Mouse (Mus musculus) heart, embryonic 16.5 days (tissue): ENCODE data around the gene Ccdc15. TPM values are rescaled to one million over a fixed set of nuclear protein-coding genes. Genes with fewer than 3 reads are reported as not detected.
A peak's percentile ranks its signal among the peaks of the same experiment; 100 is the strongest.

ENCODE experiments used
- ATAC-seq: fragments of 200-750 bp; cut with Nextera tagmentation; replicated peaks from 2 replicates; pipeline ENCODE4 v1.8.0; 2017; ENCODE audit warnings: moderate number of reproducible peaks; ENCODE audit not compliant: insufficient read depth, low FRiP score; ENCODE audit errors: extremely low read depth
- H3K27ac ChIP-seq: fragments of 300-500 bp; sonication (generic); 2 replicates; pipeline ENCODE4 v1.5.1; 2014; ENCODE audit warnings: mild to moderate bottlenecking, low read length, control low read depth, moderate library complexity
- H3K27me3 ChIP-seq: fragments of 300-500 bp; sonication (generic); 2 replicates; pipeline ENCODE4 v1.6.1; 2014; ENCODE audit warnings: low read length, mixed read lengths; ENCODE audit not compliant: control insufficient read depth, insufficient read depth
- H3K36me3 ChIP-seq: fragments of 300-500 bp; sonication (generic); 2 replicates; pipeline ENCODE4 v1.6.1; 2014; ENCODE audit not compliant: control insufficient read depth, insufficient read depth
- H3K4me1 ChIP-seq: fragments of 300-500 bp; sonication (generic); 2 replicates; pipeline ENCODE4 v1.6.1; 2014; ENCODE audit warnings: low read length, mixed read lengths; ENCODE audit not compliant: control insufficient read depth, insufficient read depth
- H3K4me2 ChIP-seq: fragments of 300-500 bp; sonication (generic); 2 replicates; pipeline ENCODE4 v1.6.1; 2014; ENCODE audit warnings: low read depth, mild to moderate bottlenecking, control low read depth, low read length
- H3K4me3 ChIP-seq: fragments of 300-500 bp; sonication (generic); 2 replicates; pipeline ENCODE4 v1.5.1; 2014; ENCODE audit warnings: mild to moderate bottlenecking, control low read depth, low read length
- H3K9ac ChIP-seq: fragments of 300-500 bp; sonication (generic); 2 replicates; pipeline ENCODE4 v1.6.1; 2014; ENCODE audit warnings: low read length, control low read depth
- H3K9me3 ChIP-seq: fragments of 300-500 bp; sonication (generic); replicated peaks from 2 replicates; pipeline ENCODE4 v1.6.1; 2016; ENCODE audit warnings: low read length; ENCODE audit not compliant: control insufficient read depth
- WGBS: fragments of 180-500 bp; shearing (Covaris S2); extraction: QIAGEN DNeasy Blood & Tissue Kit; methylation state at CpG from one replicate; pipeline ENCODE4 v1.1.7; 2014; 5-methylcytosine and 5-hydroxymethylcytosine counted together
- polyA plus RNA-seq: library from polyadenylated mRNA; unstranded; fragments of >200 nt; fragmentation: Nextera tagmentation; extraction: Ambion mirVana; gene quantifications from 2 replicates; pipeline ENCODE4 v1.2.1, GENCODE M21; 2015

The Ccdc15 gene
- polyA plus RNA-seq, result 3.8 and 4.6 TPM in 2 replicates

DNA sequence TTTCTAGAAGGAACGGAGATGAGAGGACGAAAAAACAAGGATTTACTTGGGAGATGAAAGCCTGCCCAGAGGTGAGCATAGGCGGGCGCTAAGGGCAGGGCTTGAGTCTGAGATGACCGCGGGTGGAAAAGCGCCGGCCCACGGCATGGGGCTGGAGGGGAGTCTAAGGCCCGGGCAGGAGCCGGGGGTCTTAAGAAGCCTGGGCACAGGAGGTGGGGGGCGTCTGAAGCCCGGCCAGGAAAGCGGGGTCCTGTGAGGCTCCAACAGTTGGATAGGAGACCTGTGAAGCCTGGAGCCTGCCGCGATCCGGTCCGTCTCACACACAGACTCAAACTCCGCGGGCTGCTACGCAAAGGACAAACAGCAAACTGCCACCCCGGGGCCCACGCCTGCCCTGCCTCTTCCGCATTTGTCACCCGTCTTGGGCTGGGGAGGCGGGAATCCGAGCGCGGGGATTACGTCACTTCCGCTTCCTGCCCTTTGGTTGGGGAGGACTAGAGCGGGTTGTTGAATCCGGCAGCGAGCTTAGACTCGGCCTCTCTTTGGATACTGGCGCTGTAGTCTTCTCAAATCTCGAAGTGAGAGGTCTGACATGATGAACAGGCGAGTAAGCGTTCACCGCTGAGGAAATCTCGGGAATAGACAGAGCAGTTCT lies at the start of gene Ccdc15:
Ccdc15 (minus strand) TSS at position 445 of the 655 bp plus-strand sequence.
- H3K27ac ChIP-seq, result peak within 1 kb of the TSS; percentile 96
- WGBS, result under 1% methylated on average over 41 of the region's 41 CpGs
- H3K27me3 ChIP-seq, result no peaks in the 10 kb centered on the region
- no peaks in the 10 kb centered on the region for H3K36me3 ChIP-seq
- H3K4me3 ChIP-seq, result peak within 1 kb of the TSS; percentile 94
- peak within 1 kb of the TSS; percentile 96 for H3K9ac ChIP-seq
- peaks cover 8% of the 10 kb centered on the region for H3K4me1 ChIP-seq
- H3K4me2 ChIP-seq, result peak within 1 kb of the TSS; percentile 87
- no peaks in the 10 kb centered on the region for H3K9me3 ChIP-seq
- peak; percentile 99 for ATAC-seq

DNA sequence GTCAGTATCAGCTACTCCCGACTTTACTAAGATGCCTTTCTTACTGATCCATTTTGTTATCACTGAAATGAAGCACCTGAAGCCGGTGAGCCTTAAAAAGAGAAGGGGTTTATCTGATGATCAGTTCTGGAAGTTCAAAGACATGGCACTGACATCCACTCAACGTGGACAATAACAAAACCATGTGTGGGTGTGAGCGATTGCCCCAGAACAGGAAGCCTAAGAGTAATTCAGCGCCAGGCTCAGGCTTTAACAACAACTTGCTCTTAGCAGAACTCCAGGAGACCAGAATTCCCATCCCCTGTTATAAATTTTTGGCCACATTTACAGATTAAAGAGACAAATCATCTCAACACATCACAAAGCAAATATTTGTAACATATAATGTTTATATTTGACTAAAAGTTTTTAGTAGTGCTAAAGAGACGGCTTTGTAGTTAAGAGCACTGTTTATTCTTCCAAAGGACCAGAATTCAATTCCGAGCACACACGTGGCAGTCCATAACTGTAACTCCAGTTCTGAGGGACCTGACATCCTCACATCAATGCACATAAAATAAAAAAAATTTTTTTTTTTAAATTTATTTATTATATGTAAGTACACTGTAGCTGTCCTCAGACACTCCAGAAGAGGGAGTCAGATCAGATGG lies 45.4 kb upstream of the Ccdc15 start:
- Histone ChIP-seq H3K9ac (no peak overlapping the region), H3K27me3 (no peaks in the 10 kb centered on the region), H3K9me3 (no peaks in the 10 kb centered on the region), H3K4me2 (no peak overlapping the region), H3K4me1 (no peaks in the 10 kb centered on the region), H3K4me3 (no peak overlapping the region), H3K36me3 (no peaks in the 10 kb centered on the region), H3K27ac (no peak overlapping the region)
- 60% methylated on average over 8 of the region's 8 CpGs for WGBS
- no peak for ATAC-seq

DNA sequence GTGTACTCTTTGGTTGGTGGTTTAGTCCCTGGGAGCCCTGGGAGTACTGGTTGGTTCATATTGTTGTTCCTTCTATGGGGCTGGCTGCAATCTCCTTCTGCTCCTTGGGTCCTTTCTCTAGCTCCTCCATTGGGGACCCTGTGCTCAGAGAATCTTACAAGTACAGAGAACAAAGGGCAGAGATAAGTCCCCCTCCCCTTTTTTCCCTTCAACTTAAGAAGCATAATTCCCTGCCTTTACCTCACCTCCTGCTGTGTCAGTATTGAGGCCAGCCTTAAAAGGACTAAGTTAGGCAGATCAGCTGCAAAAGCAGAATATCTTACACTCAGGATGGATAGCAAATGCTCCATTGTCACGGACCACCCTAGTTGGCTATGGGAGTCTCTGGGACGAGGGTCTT lies 43.8 kb upstream of the Ccdc15 start:
- H3K4me3 ChIP-seq, result no peak overlapping the region
- WGBS, result 73% methylated on average over 2 of the region's 2 CpGs

DNA sequence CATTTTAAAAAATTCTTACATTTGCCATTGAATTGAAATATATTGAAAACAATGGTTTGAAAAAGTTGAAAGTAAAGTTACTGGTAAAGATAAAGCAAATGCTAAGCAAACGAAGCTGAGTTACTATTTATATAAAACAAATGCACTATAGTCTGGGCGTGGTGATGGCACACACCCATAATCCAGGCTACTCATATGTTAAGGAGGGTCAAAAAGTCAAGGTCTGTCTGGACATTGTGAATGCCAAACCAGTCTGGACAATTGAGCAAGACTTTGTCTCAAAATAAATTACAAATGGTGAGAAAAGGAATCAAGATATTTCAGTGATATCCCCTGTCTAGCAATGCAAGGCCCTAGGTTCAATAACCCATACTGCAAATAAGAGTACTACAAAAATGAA lies 42.7 kb upstream of the Ccdc15 start:
- Histone ChIP-seq H3K27me3 (peaks cover 4% of the 10 kb centered on the region), H3K9ac (no peak overlapping the region), H3K27ac (no peak overlapping the region), H3K9me3 (no peaks in the 10 kb centered on the region), H3K4me1 (no peaks in the 10 kb centered on the region), H3K36me3 (no peaks in the 10 kb centered on the region), H3K4me2 (no peak overlapping the region), H3K4me3 (no peak overlapping the region)
- 64% methylated on average over 2 of the region's 2 CpGs for WGBS
- no peak for ATAC-seq

More for the DNA sequence above, 43.8 kb upstream of the Ccdc15 start:
- no peak overlapping the region for H3K27ac ChIP-seq
- no peak overlapping the region for H3K9ac ChIP-seq
- no peak for ATAC-seq
- H3K4me2 ChIP-seq, result no peak overlapping the region
- H3K4me1 ChIP-seq, result no peaks in the 10 kb centered on the region
- no peaks in the 10 kb centered on the region; the same call in 1 of the 2 replicates for H3K27me3 ChIP-seq
- H3K9me3 ChIP-seq, result no peaks in the 10 kb centered on the region
- H3K36me3 ChIP-seq, result no peaks in the 10 kb centered on the region

- 0 out of 2 replicates have a peak, but pooled peaks cover 2% of the 10 kb centered on the region for H3K4me1 ChIP-seq
- H3K4me3 ChIP-seq, result peak overlapping the region; percentile 55
- peak overlapping the region; percentile 75 for H3K9ac ChIP-seq
- H3K9me3 ChIP-seq, result no peaks in the 10 kb centered on the region
- no peak overlapping the region for H3K27ac ChIP-seq
- WGBS, result 5% methylated on average over 54 of the region's 54 CpGs
- no peaks in the 10 kb centered on the region for H3K36me3 ChIP-seq
- H3K27me3 ChIP-seq, result peaks cover 29% of the 10 kb centered on the region
- ATAC-seq, result peak; percentile 67
- peak overlapping the region; percentile 92 for H3K4me2 ChIP-seq
Measured at GRCm38 (mm10) chr9:37384284-37385182, 36.3 kb upstream of the Ccdc15 start.

- ATAC-seq, result no peak
- WGBS, result 91% methylated on average over 6 of the region's 6 CpGs
- 0 out of 2 replicates have a peak, but pooled peaks cover 2% of the 10 kb centered on the region for H3K4me1 ChIP-seq
- no peak overlapping the region for H3K4me3 ChIP-seq
- no peak overlapping the region for H3K4me2 ChIP-seq
- H3K27me3 ChIP-seq, result peaks cover 29% of the 10 kb centered on the region
- H3K9me3 ChIP-seq, result no peaks in the 10 kb centered on the region
- no peak overlapping the region for H3K9ac ChIP-seq
- H3K27ac ChIP-seq, result no peak overlapping the region
- H3K36me3 ChIP-seq, result no peaks in the 10 kb centered on the region
Measured at GRCm38 (mm10) chr9:37383161-37383560, 34.9 kb upstream of the Ccdc15 start.

DNA sequence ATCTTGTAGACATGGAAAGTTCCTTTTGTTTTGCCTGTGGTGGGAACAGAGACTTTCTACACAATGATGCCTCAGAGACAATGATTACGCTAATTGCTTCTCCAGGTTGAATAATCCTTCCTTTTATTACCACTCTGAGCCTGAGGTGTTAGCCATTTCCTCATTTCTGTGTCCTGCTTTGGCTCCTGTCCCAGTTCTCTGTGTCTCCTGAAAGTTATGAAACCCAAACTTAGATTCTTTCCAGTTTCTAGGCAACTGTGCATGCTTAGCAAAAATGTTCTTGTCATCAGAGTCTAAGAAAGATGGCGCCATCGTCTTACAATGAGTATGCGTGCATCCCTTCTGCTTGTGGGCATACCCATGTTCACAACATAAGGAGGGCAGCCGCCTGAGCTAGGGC lies 27.5 kb upstream of the Ccdc15 start:
- Histone ChIP-seq H3K36me3 (no peaks in the 10 kb centered on the region), H3K4me3 (no peak overlapping the region), H3K4me2 (no peak overlapping the region), H3K27me3 (no peaks in the 10 kb centered on the region), H3K9ac (no peak overlapping the region), H3K4me1 (no peaks in the 10 kb centered on the region), H3K27ac (no peak overlapping the region), H3K9me3 (no peaks in the 10 kb centered on the region)
- no peak for ATAC-seq
- WGBS, result 81% methylated on average over 5 of the region's 5 CpGs

GRCm38 (mm10) chr9:37371232-37371801 lies 23.1 kb upstream of the Ccdc15 start:
- no peaks in the 10 kb centered on the region for H3K27me3 ChIP-seq
- no peak overlapping the region for H3K4me2 ChIP-seq
- WGBS, result 82% methylated on average over 7 of the region's 7 CpGs
- no peaks in the 10 kb centered on the region for H3K36me3 ChIP-seq
- no peaks in the 10 kb centered on the region for H3K9me3 ChIP-seq
- H3K4me3 ChIP-seq, result no peak overlapping the region
- no peak overlapping the region for H3K9ac ChIP-seq
- H3K4me1 ChIP-seq, result no peaks in the 10 kb centered on the region
- no peak overlapping the region for H3K27ac ChIP-seq
- no peak for ATAC-seq
